Mouse (Mus musculus) megakaryocyte, embryonic 14.5 days (primary cell): ENCODE results near the gene Otud7b.

Source experiments
- FLI1 ChIP-seq: IDR thresholded peaks from 2 replicates; pipeline ENCODE4 v1.6.1; 2012; ENCODE audit warnings: low read length, inconsistent platforms, mixed read lengths
- GATA1 ChIP-seq: IDR thresholded peaks from 3 replicates; pipeline ENCODE4 v1.6.1; 2012; ENCODE audit warnings: mixed read lengths, low read length, inconsistent platforms, borderline replicate concordance

DNA sequence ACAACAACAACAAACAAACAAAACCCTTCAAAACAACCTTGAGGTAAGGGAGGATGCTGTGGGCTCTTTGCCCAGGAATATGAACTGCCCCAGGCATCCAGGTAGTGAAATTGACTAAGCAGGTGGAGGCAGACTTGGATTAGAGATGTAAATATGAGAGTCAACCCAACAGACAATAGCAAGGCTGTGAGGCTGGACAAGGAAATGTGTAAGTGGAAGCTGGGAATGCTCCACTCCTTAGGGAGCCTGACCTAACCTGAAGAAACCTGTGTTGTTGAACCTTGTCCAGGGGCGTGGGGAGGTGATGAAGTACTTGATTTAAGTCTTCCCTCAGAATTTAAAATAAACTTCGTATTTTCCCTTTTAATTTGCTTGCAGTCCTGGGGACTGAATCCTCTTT lies 74.6 kb downstream of the Otud7b start:
- TF ChIP-seq GATA1 (no peak), FLI1 (no peak)
